33 mouse cellular contexts compared by ENCODE assay signal in the genomic region with DNA sequence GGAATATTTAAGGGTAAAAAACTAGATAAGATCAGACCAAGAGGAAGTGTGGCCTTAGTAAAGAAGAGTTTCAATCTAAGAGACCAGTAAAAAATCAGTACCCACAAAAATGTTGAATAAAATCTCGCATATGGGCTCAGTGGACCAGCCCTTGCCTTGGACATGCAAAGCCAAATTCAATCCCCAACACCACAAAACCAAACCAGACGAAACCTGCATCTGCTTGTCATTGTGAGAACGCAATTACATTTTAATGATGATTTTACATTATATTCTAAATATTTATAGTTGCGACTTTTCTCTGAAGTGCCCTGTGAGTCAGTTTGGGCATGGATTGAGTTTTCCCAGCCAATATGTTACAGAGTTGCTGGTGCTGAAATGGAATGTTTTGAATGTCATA.
"Had no signal": no experiment of that assay in that cellular context is flagged by ENCODE, and none has a peak within 500 bp of the region (broad histone marks: within the 10 kb centered on the region; RNA-seq: fewer than 3 reads in every experiment).

No protein-coding gene starts in this region.

- H3K4me3 ChIP-seq: heart, adult 2 months; heart, embryonic 10.5 days; heart, embryonic 12.5 days; heart, embryonic 13.5 days; heart, embryonic 15.5 days; hindbrain, embryonic 10.5 days; hindbrain, embryonic 12.5 days; hindbrain, embryonic 13.5 days; hindbrain, embryonic 15.5 days; intestine, embryonic 15.5 days; kidney, embryonic 15.5 days; layer of hippocampus, adult 2 months had no signal

- H3K9ac ChIP-seq: heart, embryonic 12.5 days; heart, embryonic 13.5 days; heart, embryonic 15.5 days; hindbrain, embryonic 12.5 days; hindbrain, embryonic 13.5 days; hindbrain, embryonic 14.5 days; hindbrain, embryonic 15.5 days; intestine, embryonic 15.5 days; kidney, embryonic 15.5 days had no signal

- H3K4me2 ChIP-seq: heart, embryonic 11.5 days; heart, embryonic 12.5 days; heart, embryonic 13.5 days; heart, embryonic 15.5 days; hindbrain, embryonic 12.5 days; hindbrain, embryonic 13.5 days; hindbrain, embryonic 14.5 days; hindbrain, embryonic 15.5 days; intestine, embryonic 15.5 days; kidney, embryonic 15.5 days had no signal

- H3K36me3 ChIP-seq: heart, embryonic 10.5 days; heart, embryonic 12.5 days; heart, embryonic 13.5 days; heart, embryonic 15.5 days; hindbrain, embryonic 10.5 days; hindbrain, embryonic 12.5 days; hindbrain, embryonic 13.5 days; hindbrain, embryonic 15.5 days; intestine, embryonic 15.5 days; kidney, embryonic 15.5 days had no signal

- H3K27ac ChIP-seq: heart, adult 2 months; heart, embryonic 10.5 days; heart, embryonic 13.5 days; heart, embryonic 15.5 days; hindbrain, embryonic 10.5 days; hindbrain, embryonic 12.5 days; hindbrain, embryonic 13.5 days; hindbrain, embryonic 14.5 days; hindbrain, embryonic 15.5 days; hindbrain, postnatal 0 days; intestine, embryonic 15.5 days; kidney, embryonic 15.5 days; layer of hippocampus, adult 2 months had no signal

- H3K27me3 ChIP-seq: heart, embryonic 12.5 days; heart, embryonic 13.5 days; heart, embryonic 15.5 days; hindbrain, embryonic 12.5 days; hindbrain, embryonic 13.5 days; hindbrain, embryonic 15.5 days; intestine, embryonic 15.5 days; kidney, embryonic 15.5 days had no signal

- ATAC-seq: hindbrain, embryonic 16.5 days; hindbrain, postnatal 0 days; inflammation-experienced regulatory T-cells, adult 6 months; intestine, embryonic 15.5 days; intestine, embryonic 16.5 days; intestine, postnatal 0 days had no signal

- DNase-seq: heart, adult 2 months; heart, postnatal 10 days; heart, postnatal 14 days; heart, postnatal 4 days; kidney, adult 11 months; kidney, adult 18-20 months; kidney, adult 8-10 months; kidney, adult 9 months; kidney, postnatal 10 days; kidney, postnatal 14 days; kidney, postnatal 25 days; kidney, postnatal 36 days; kidney, postnatal 4 days; layer of hippocampus, adult 9-11 months; layer of hippocampus, postnatal 36 days had no signal

- H3K9me3 ChIP-seq: heart, embryonic 10.5 days; heart, embryonic 12.5 days; heart, embryonic 13.5 days; heart, embryonic 15.5 days; hindbrain, embryonic 10.5 days; hindbrain, embryonic 12.5 days; hindbrain, embryonic 13.5 days; hindbrain, embryonic 15.5 days; intestine, embryonic 15.5 days; kidney, embryonic 15.5 days had no signal

- H3K4me1 ChIP-seq: heart, embryonic 10.5 days; heart, embryonic 12.5 days; heart, embryonic 13.5 days; heart, embryonic 15.5 days; hindbrain, embryonic 10.5 days; hindbrain, embryonic 12.5 days; hindbrain, embryonic 13.5 days; hindbrain, embryonic 15.5 days; intestine, embryonic 15.5 days; kidney, embryonic 15.5 days had no signal
